Mouse (Mus musculus) lung, embryonic 14.5 days (tissue): ENCODE results near the gene H2-Q10. TPM values are rescaled to one million over a fixed set of nuclear protein-coding genes. Genes with fewer than 3 reads are reported as not detected.

ENCODE experiments used
- ATAC-seq: fragments of 200-750 bp; cut with Nextera tagmentation; 2 replicates; pipeline ENCODE4 v1.8.0; 2017; ENCODE audit warnings: mild to moderate bottlenecking, moderate TSS enrichment, moderate library complexity; ENCODE audit not compliant: insufficient read depth
- DNase-seq: peaks from one replicate; pipeline ENCODE4 v3.0.0-alpha.2; 2015
- H3K27ac ChIP-seq: fragments of 300-500 bp; sonication (generic); 2 replicates; pipeline ENCODE4 v1.5.1; 2014; ENCODE audit warnings: low read depth, mild to moderate bottlenecking, moderate library complexity
- H3K27me3 ChIP-seq: fragments of 300-500 bp; sonication (generic); 2 replicates; pipeline ENCODE4 v1.6.1; 2014; ENCODE audit warnings: low read length, control low read depth; ENCODE audit not compliant: insufficient read depth
- H3K36me3 ChIP-seq: fragments of 300-500 bp; sonication (generic); 2 replicates; pipeline ENCODE4 v1.6.1; 2014; ENCODE audit warnings: control low read depth; ENCODE audit not compliant: insufficient read depth
- H3K4me1 ChIP-seq: fragments of 300-500 bp; sonication (generic); 2 replicates; pipeline ENCODE4 v1.6.1; 2014; ENCODE audit warnings: antibody characterized with exemption, control low read depth; ENCODE audit not compliant: insufficient read depth
- H3K4me2 ChIP-seq: fragments of 300-500 bp; sonication (generic); 2 replicates; pipeline ENCODE4 v1.6.1; 2014; ENCODE audit warnings: mild to moderate bottlenecking
- H3K4me3 ChIP-seq: fragments of 300-500 bp; sonication (generic); 2 replicates; pipeline ENCODE4 v1.5.1; 2014; ENCODE audit warnings: low read depth, low read length
- H3K9ac ChIP-seq: fragments of 300-500 bp; sonication (generic); 2 replicates; pipeline ENCODE4 v1.6.1; 2014
- H3K9me3 ChIP-seq: fragments of 300-500 bp; sonication (generic); 2 replicates; pipeline ENCODE4 v1.6.1; 2016; ENCODE audit warnings: low read depth, low read length, control low read depth
- CTCF ChIP-seq: IDR thresholded peaks from 2 replicates; pipeline ENCODE4 v1.5.1; 2016; ENCODE audit warnings: antibody characterized with exemption, low read depth
- WGBS: fragments of 180-500 bp; shearing (Covaris S2); extraction: QIAGEN DNeasy Blood & Tissue Kit; methylation state at CpG from one replicate; pipeline ENCODE4 v1.1.7; 2014; 5-methylcytosine and 5-hydroxymethylcytosine counted together
- polyA plus RNA-seq: library from polyadenylated mRNA; unstranded; fragments of >200 nt; fragmentation: Nextera tagmentation; extraction: Ambion mirVana; gene quantifications from 2 replicates; pipeline ENCODE4 v1.2.1, GENCODE M21; 2014

Gene H2-Q10
- polyA plus RNA-seq, 1 experiment from 2014 or later, result 0.28 TPM

GRCm38 (mm10) chr17:35512916-35513626 lies 43.2 kb downstream of the H2-Q10 start:
- Histone ChIP-seq H3K27ac (no peak overlapping the region), H3K36me3 (peaks cover 14% of the 10 kb centered on the region; the same call in 1 of the 2 replicates), H3K9me3 (no peaks in the 10 kb centered on the region), H3K4me3 (no peak overlapping the region), H3K4me1 (peaks cover 7% of the 10 kb centered on the region; the same call in 1 of the 2 replicates), H3K27me3 (peaks cover under 1% of the 10 kb centered on the region; the same call in 1 of the 2 replicates), H3K9ac (no peak overlapping the region), H3K4me2 (no peak overlapping the region)
- no peak for ATAC-seq
- peak; percentile 40 for DNase-seq
- WGBS, result 91% methylated on average over 7 of the region's 7 CpGs
- TF ChIP-seq CTCF, result peak; percentile 57

DNA sequence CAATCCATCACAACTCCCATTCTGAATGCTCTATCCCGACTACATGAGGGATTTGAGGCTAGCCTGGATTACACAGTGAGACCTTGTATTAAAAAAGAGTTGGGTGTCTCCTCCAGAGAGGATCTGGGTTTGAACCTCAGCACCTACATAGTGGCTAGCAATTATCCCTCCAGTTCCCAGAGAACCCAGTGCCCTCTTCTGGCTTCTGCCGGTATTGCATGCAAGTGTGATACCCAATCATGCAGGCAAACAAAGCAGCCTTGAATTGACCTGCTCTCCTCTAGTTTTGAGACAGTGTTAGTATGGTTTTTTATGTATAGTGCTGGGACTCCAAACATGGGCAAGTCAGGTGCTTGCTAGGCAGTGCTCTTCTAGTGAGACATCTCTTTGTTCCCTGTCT lies 44.0 kb downstream of the H2-Q10 start:
- Histone ChIP-seq H3K27me3 (no peaks in the 10 kb centered on the region), H3K36me3 (peaks cover 14% of the 10 kb centered on the region; the same call in 1 of the 2 replicates), H3K9me3 (no peaks in the 10 kb centered on the region), H3K4me2 (peak overlapping the region; percentile 95), H3K27ac (no peak overlapping the region), H3K4me1 (peaks cover 9% of the 10 kb centered on the region; the same call in 1 of the 2 replicates), H3K4me3 (peak overlapping the region; percentile 51; the same call in 1 of the 2 replicates), H3K9ac (no peak overlapping the region)
- TF ChIP-seq CTCF, result peak; percentile 90
- WGBS, result 21% methylated on average over 2 of the region's 2 CpGs
- DNase-seq (peak; percentile 90), ATAC-seq (no peak)

GRCm38 (mm10) chr17:35514756-35515155 lies 44.9 kb downstream of the H2-Q10 start:
- no peak overlapping the region for H3K27ac ChIP-seq
- H3K36me3 ChIP-seq, result peaks cover 14% of the 10 kb centered on the region; the same call in 1 of the 2 replicates
- H3K9me3 ChIP-seq, result no peaks in the 10 kb centered on the region
- peak overlapping the region; percentile 95 for H3K4me2 ChIP-seq
- WGBS, result 45% methylated on average over 6 of the region's 6 CpGs
- H3K4me1 ChIP-seq, result peaks cover 9% of the 10 kb centered on the region; the same call in 1 of the 2 replicates
- H3K9ac ChIP-seq, result peak overlapping the region; percentile 9; the same call in 1 of the 2 replicates
- peak overlapping the region; percentile 51 for H3K4me3 ChIP-seq
- TF ChIP-seq CTCF, result no peak
- no peak for DNase-seq
- no peak for ATAC-seq
- no peaks in the 10 kb centered on the region for H3K27me3 ChIP-seq

- ATAC-seq, result peak; percentile 18
- peak; percentile 76 for DNase-seq
Measured at GRCm38 (mm10) chr17:35515911-35516640, 46.2 kb downstream of the H2-Q10 start.

DNA sequence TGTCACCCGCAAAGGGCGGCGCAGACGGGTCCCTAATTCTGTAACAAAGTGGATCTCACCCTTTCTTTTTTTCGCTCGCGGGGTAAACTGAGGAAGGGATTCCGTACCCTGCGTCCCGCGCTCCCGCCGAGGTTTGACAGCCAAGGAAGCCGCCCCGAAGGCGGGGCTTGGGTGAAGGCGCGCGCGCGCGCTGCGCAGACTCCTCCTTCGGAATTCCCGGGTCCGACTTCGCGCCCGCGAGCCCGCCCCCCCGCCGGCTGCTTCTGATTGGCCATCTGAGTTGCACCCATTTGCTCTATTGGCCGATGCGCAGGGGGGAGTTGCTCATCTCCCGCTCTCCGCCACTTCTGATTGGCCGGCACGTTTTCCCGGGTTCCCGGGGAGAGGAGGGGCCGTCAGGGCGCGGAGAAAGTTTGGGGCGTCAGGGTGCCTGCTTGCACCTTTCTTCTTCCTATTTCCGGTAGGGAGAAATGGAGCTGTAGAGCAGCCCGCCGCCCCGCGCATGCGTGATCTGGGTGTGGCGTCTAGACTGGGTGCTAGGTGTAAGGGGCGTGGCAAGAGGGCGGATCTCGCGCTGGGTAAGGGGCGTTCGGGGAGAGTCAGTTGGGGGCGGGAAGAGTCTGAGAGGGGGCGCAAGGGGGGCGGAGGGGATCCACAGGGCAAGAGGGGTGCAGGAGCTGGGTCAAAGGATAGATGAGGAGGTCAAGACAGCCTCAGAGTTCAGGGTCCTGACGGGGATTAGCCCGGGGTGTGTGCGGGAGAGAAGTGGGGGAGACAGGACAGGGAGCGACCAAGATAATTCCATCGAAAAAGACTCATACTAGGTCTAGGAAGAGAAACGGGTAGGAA lies 47.0 kb downstream of the H2-Q10 start, which contains the start of the genes Tcf19 and Cchcr1:
Gene Tcf19 (minus strand): TSS at position 173 of the 849 bp plus-strand sequence.
Gene Cchcr1 (plus strand): TSS at position 449 of the 849 bp plus-strand sequence.
- peak within 1 kb of the TSS; percentile 66 for H3K27ac ChIP-seq
- no peaks in the 10 kb centered on the region for H3K9me3 ChIP-seq
- under 1% methylated on average over 67 of the region's 67 CpGs for WGBS
- peaks cover 24% of the 10 kb centered on the region; the same call in 1 of the 2 replicates for H3K36me3 ChIP-seq
- H3K9ac ChIP-seq, result peak within 1 kb of the TSS; percentile 68
- H3K27me3 ChIP-seq, result no peaks in the 10 kb centered on the region
- DNase-seq (peak; percentile 98), ATAC-seq (peak; percentile 95)
- H3K4me1 ChIP-seq, result peaks cover 9% of the 10 kb centered on the region; the same call in 1 of the 2 replicates
- H3K4me2 ChIP-seq, result peak within 1 kb of the TSS; percentile 95
- TF ChIP-seq CTCF, result no peak
- peak within 1 kb of the TSS; percentile 51 for H3K4me3 ChIP-seq

More at GRCm38 (mm10) chr17:35515911-35516640, 46.2 kb downstream of the H2-Q10 start:
- H3K27ac ChIP-seq, result peak overlapping the region; percentile 14; the same call in 1 of the 2 replicates
- TF ChIP-seq CTCF, result no peak
- H3K27me3 ChIP-seq, result no peaks in the 10 kb centered on the region
- WGBS, result 3% methylated on average over 25 of the region's 25 CpGs
- no peaks in the 10 kb centered on the region for H3K9me3 ChIP-seq
- peak overlapping the region; percentile 95 for H3K4me2 ChIP-seq
- H3K4me3 ChIP-seq, result peak overlapping the region; percentile 51
- H3K36me3 ChIP-seq, result peaks cover 16% of the 10 kb centered on the region; the same call in 1 of the 2 replicates
- peak overlapping the region; percentile 68 for H3K9ac ChIP-seq
- H3K4me1 ChIP-seq, result peaks cover 9% of the 10 kb centered on the region; the same call in 1 of the 2 replicates

DNA sequence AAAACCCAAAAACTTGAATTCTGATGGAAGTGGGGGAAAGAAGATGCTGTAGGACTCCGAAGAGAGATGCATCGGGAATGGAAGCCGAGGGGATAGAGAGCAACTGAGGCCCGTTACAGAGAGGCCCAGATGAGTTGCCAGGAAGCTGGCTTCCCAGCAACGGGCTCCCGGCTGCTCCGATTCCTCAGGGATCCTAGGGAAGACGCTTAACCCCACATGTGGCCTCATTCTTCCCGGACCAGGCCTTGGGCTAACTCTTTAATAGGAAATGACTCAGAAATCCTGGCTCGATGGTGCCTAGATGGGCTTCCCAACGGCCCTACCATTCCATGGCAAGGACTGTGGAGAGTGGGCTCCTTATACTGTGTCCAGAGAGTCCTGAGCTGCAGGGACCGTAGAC lies 47.6 kb downstream of the H2-Q10 start:
- H3K4me1 ChIP-seq, result peaks cover 9% of the 10 kb centered on the region; the same call in 1 of the 2 replicates
- H3K9ac ChIP-seq, result peak overlapping the region; percentile 64
- DNase-seq (peak; percentile 38), ATAC-seq (no peak)
- H3K4me2 ChIP-seq, result peak overlapping the region; percentile 95
- no peaks in the 10 kb centered on the region for H3K27me3 ChIP-seq
- H3K4me3 ChIP-seq, result peak overlapping the region; percentile 51
- H3K27ac ChIP-seq, result peak overlapping the region; percentile 66
- H3K9me3 ChIP-seq, result no peaks in the 10 kb centered on the region
- 4% methylated on average over 12 of the region's 12 CpGs for WGBS
- H3K36me3 ChIP-seq, result peaks cover 21% of the 10 kb centered on the region; the same call in 1 of the 2 replicates
- no peak for TF ChIP-seq CTCF

Other genes with a start within 250 kb of the H2-Q10 start
- 0.37 and 0.70 TPM in 2 replicates for gene Gm16181, start 249.3 kb upstream of the H2-Q10 start, polyA plus RNA-seq
- gene Atp6v1g2, start 236.4 kb upstream of the H2-Q10 start, polyA plus RNA-seq, result 3.7 and 5.9 TPM in 2 replicates
- gene Nfkbil1, start 234.3 kb upstream of the H2-Q10 start, polyA plus RNA-seq, result 3.0 and 4.5 TPM in 2 replicates
- gene Ddx39b, start 228.3 kb upstream of the H2-Q10 start, polyA plus RNA-seq, result 529 and 569 TPM in 2 replicates
- gene H2-D1, start 207.4 kb upstream of the H2-Q10 start, polyA plus RNA-seq, result 69.7 and 73.2 TPM in 2 replicates
- gene H2-Q1, start 149.7 kb upstream of the H2-Q10 start, polyA plus RNA-seq, result 1.0 and 1.1 TPM in 2 replicates
- gene H2-Q2, start 127.8 kb upstream of the H2-Q10 start, polyA plus RNA-seq, result 9.5 and 10.8 TPM in 2 replicates
- 5.0 and 6.0 TPM in 2 replicates for gene H2-Q4, start 90.5 kb upstream of the H2-Q10 start, polyA plus RNA-seq
- 0.54 and 0.61 TPM in 2 replicates for gene H2-Q6, start 45.2 kb upstream of the H2-Q10 start, polyA plus RNA-seq
- gene H2-Q7, start 30.9 kb upstream of the H2-Q10 start, polyA plus RNA-seq, result 6.9 and 7.3 TPM in 2 replicates
- gene Pou5f1, start 35.9 kb downstream of the H2-Q10 start, polyA plus RNA-seq, result 0.18 TPM in 1 of 2 replicates, not detected in the other
- 83.9 and 89.3 TPM in 2 replicates for gene Tcf19, start 46.7 kb downstream of the H2-Q10 start, polyA plus RNA-seq
- 15.2 and 20.3 TPM in 2 replicates for gene Cchcr1, start 47.0 kb downstream of the H2-Q10 start, polyA plus RNA-seq
- 0.82 and 0.84 TPM in 2 replicates for gene Psors1c2, start 63.1 kb downstream of the H2-Q10 start, polyA plus RNA-seq
- 0.07 TPM in 1 of 2 replicates, not detected in the other for gene Cdsn, start 82.0 kb downstream of the H2-Q10 start, polyA plus RNA-seq
- not detected in 2 replicates for gene 2300002M23Rik, start 97.4 kb downstream of the H2-Q10 start, polyA plus RNA-seq
- 61.3 and 64.3 TPM in 2 replicates for gene Sfta2, start 131.5 kb downstream of the H2-Q10 start, polyA plus RNA-seq
- not detected in 2 replicates for gene Gm9573, start 156.5 kb downstream of the H2-Q10 start, polyA plus RNA-seq
- gene Mucl3, start 173.6 kb downstream of the H2-Q10 start, polyA plus RNA-seq, result 1.0 and 1.4 TPM in 2 replicates
- gene Vars2, start 197.5 kb downstream of the H2-Q10 start, polyA plus RNA-seq, result 22.4 and 24.1 TPM in 2 replicates
- gene Gtf2h4, start 203.7 kb downstream of the H2-Q10 start, polyA plus RNA-seq, result 47.4 and 49.3 TPM in 2 replicates
- 32.9 and 38.2 TPM in 2 replicates for gene Ddr1, start 234.5 kb downstream of the H2-Q10 start, polyA plus RNA-seq